Mouse (Mus musculus): ENCODE results near the gene Gm21885.

The Gm21885 gene

DNA sequence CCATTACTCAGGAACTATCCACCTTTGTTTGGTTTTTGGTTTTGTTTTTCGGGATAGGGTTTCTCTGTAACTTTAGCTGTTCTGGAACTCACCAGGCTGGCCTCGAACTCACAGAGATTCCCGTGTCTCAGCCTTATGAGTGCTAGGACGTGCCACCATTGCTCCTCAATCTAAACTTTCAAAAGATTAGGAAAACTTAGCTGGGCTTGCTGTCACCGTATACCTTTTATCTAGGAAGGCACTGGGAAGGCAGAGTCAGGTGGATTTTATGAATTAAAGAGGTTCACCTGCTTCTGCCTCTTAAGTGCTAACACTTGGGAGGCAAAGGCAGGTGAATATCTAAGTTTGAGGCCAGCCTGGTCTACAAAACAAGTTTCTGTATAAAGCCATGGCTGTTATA lies 41.0 kb downstream of the Gm21885 start:
- POLR2A ChIA-PET = interaction anchor here in 3 of 4 experiments (0.6 to 14.0 kb wide), 31 partner anchors 9 to 394 kb away, joined by 3 to 303 read pairs (median 4); partner anchors contain the start of genes Tob1 (in 3 of the 3) and Epn3 (in 1 of the 3)
- CTCF ChIA-PET = interaction anchor here in 1 of 4 experiments (0.6 kb wide), 1 partner anchor 163 kb away, joined by 3 read pairs; the partner anchor contains the start of gene Spata20

GRCm38 (mm10) chr11:94323271-94323925 lies 41.7 kb downstream of the Gm21885 start:
- CTCF ChIA-PET = interaction anchor here in 1 of 4 experiments (0.5 kb wide), 1 partner anchor 171 kb away, joined by 8 read pairs; no protein-coding TSS in a partner anchor
- POLR2A ChIA-PET = interaction anchor here in 3 of 4 experiments (0.6 to 14.0 kb wide), 14 partner anchors 10 to 435 kb away, joined by 3 to 303 read pairs (median 4); partner anchors contain the start of gene Tob1 (in 2 of the 3)

- ChIA-PET POLR2A (interaction anchor here in 2 of 4 experiments (0.6 to 6.2 kb wide), 5 partner anchors 8 to 114 kb away, joined by 3 to 51 read pairs (median 6); partner anchors contain the start of gene Tob1 (in 1 of the 2)), CTCF (interaction anchor here in 2 of 4 experiments (0.5 to 1.1 kb wide), 3 partner anchors 19 to 303 kb away, joined by 3 to 4 read pairs (median 3); no protein-coding TSS in a partner anchor)
Observed at GRCm38 (mm10) chr11:94324618-94325017, 42.9 kb downstream of the Gm21885 start.

- POLR2A ChIA-PET = interaction anchor here (0.6 to 5.0 kb wide), 44 partner anchors 10 to 359 kb away, joined by 3 to 91 read pairs (median 4); partner anchors contain the start of genes Tob1 (in 3 of the 4), Cacna1g (in 1 of the 4), Chad (in 1 of the 4) and Gm20390 (in 1 of the 4)
Observed at GRCm38 (mm10) chr11:94326961-94327411, 45.3 kb downstream of the Gm21885 start.

DNA sequence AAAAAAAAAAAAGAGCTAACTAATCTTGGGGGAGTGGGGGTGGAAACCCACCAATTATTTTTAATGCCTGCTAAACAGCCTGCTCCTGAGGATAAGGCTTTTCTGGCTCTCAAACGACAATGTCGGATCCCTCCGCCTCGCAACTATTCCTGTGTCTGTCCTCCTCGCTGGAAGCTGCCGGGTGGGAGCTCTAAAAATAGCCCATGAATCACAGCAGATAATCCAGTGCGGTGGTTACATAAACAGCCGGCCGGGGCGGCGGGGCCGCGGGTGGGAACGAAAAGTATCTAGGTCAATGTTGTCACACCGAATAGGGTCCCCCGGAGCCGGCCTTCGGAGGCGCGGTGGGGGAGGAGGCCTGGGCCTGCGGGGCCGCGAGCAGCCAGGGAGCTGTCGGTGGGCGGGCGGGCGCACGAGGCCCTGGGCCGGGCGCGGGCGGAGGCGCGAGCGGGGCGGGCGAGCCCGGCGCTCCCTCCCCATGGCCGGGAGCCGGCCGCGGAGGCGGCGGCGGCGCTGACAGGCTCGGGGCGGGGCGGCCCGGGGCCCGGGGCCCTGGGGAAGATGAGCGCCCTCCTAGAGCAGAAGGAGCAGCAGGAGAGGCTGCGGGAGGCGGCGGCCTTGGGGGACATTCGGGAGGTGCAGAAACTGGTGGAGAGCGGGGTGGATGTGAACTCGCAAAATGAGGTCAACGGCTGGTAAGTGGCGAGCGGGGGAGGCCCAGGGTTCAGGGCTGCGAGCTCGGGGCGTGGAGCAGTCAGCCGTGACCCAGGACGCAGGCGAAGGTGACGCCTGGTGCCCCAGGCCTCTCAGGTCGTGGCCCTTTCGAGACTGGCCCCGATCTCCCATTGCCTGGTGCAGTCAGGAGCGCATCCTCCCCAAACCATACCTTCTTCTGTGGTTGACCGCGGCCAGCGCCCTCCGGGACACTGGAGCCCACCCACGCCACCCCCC lies 46.3 kb downstream of the Gm21885 start, which contains the start of gene Ankrd40:
Gene Ankrd40, plus strand, starts transcription at position 309 of the 951 bp plus-strand sequence.
- ChIA-PET POLR2A (interaction anchor here (0.5 to 5.0 kb wide), 76 partner anchors 9 to 876 kb away, joined by 3 to 91 read pairs (median 4); partner anchors contain the start of genes Tob1 (in 3 of the 4), Cacna1g (in 1 of the 4), Chad (in 1 of the 4) and Gm20390 (in 1 of the 4)), CTCF (interaction anchor here (0.5 to 1.9 kb wide), 15 partner anchors 9 to 402 kb away, joined by 3 to 9 read pairs (median 4); partner anchors contain the start of gene Spata20 (in 1 of the 4))

More at GRCm38 (mm10) chr11:94326961-94327411, 45.3 kb downstream of the Gm21885 start:
- CTCF ChIA-PET = interaction anchor here (0.6 to 1.9 kb wide), 7 partner anchors 8 to 357 kb away, joined by 3 to 7 read pairs (median 4); partner anchors contain the start of gene Spata20 (in 1 of the 4)

DNA sequence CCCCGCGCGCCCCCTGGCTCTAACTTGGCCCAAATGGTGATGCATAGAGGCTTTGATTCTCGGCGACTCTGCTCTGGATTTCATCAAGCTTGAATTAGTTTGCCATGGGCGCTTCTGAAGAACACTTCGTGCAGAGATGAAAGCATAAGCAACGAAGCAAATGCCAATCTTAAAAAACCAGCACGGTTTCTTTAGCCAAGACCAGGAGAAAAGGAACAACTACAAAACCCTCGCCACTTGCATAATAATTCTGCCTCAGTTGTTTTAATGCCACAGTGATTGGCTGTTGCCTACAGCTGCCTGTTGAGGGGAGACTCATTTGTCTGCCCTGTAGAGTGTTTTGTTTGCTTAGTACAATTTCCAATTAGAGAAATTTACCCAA lies 47.0 kb downstream of the Gm21885 start:
- POLR2A ChIA-PET = interaction anchor here in 3 of 4 experiments (0.6 to 5.0 kb wide), 26 partner anchors 11 to 775 kb away, joined by 3 to 91 read pairs (median 4); partner anchors contain the start of genes Spata20 (in 2 of the 3), Cacna1g (in 1 of the 3), Gm20390 (in 1 of the 3) and Lrrc59 (in 1 of the 3)
- CTCF ChIA-PET = interaction anchor here in 3 of 4 experiments (0.5 to 1.9 kb wide), 8 partner anchors 11 to 220 kb away, joined by 3 to 6 read pairs (median 4); no protein-coding TSS in a partner anchor

DNA sequence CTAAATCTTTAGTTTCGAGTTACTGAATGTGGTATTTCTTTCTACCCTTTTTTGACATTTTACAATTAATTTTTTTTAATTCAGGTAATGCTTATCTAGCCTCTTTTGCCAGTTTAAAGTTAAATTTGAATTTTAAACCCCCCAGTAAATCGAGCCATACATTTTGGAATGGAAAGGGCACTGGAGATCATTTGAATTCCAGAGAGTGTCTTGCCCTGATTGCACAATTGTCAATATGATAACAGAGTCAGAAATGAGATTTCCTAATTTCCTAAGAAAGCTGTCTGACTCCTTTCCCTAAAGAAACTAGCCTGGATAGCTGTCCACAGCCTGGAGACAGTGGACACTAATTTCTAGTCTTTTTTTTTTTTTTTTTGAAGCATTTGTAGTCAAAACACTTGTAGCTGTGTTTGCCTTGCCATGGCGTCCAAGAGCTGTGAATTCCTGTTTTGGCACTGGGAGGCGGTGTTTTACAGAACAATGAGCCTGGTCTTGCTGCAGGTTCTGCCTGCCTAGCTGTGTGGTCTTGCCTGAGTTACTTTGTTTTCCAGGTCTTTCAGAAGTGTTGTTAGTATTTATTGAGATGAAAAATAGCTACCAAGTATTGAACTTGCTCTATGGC lies 47.7 kb downstream of the Gm21885 start:
- ChIA-PET POLR2A (interaction anchor here in 3 of 4 experiments (0.6 to 5.0 kb wide), 21 partner anchors 8 to 361 kb away, joined by 3 to 91 read pairs (median 4); partner anchors contain the start of genes Spata20 (in 2 of the 3), Tob1 (in 2 of the 3), Gm20390 (in 1 of the 3) and Luc7l3 (in 1 of the 3)), CTCF (interaction anchor here (0.6 to 1.7 kb wide), 24 partner anchors 9 to 1139 kb away, joined by 3 to 12 read pairs (median 4); partner anchors contain the start of gene Spata20 (in 2 of the 4))

DNA sequence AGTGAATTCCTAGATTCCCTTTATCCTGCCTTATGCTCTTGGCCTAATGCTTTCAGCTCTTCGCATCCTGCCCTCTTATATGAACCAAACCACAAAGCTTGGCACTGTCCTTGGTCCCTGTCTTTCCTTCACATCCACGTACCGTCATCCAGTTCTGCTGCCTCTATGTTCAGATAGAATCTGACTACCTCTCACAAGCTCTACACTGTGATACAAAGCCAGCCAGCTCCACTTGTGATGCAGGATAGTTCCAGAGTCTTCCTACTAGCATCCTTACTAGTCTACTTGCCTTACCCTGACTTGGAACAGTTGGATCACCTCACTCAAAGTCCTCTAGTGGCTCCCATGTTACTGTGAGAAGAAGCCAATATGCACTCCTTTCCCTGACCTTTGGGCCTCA lies 48.5 kb downstream of the Gm21885 start:
- ChIA-PET POLR2A (interaction anchor here in 2 of 4 experiments (0.8 to 5.0 kb wide), 14 partner anchors 8 to 240 kb away, joined by 3 to 91 read pairs (median 4); partner anchors contain the start of genes Luc7l3 (in 2 of the 2), Spata20 (in 1 of the 2) and Tob1 (in 1 of the 2)), CTCF (interaction anchor here in 3 of 4 experiments (0.6 to 1.7 kb wide), 8 partner anchors 9 to 197 kb away, joined by 3 to 12 read pairs (median 4); partner anchors contain the start of gene Spata20 (in 2 of the 3))

- CTCF ChIA-PET = interaction anchor here in 1 of 4 experiments (1.1 kb wide), 1 partner anchor 25 kb away, joined by 3 read pairs; no protein-coding TSS in a partner anchor
- POLR2A ChIA-PET = interaction anchor here in 2 of 4 experiments (0.9 to 1.8 kb wide), 2 partner anchors 19 kb away, joined by 3 to 5 read pairs; no protein-coding TSS in a partner anchor
Observed at GRCm38 (mm10) chr11:94332726-94333125, 51.1 kb downstream of the Gm21885 start.

DNA sequence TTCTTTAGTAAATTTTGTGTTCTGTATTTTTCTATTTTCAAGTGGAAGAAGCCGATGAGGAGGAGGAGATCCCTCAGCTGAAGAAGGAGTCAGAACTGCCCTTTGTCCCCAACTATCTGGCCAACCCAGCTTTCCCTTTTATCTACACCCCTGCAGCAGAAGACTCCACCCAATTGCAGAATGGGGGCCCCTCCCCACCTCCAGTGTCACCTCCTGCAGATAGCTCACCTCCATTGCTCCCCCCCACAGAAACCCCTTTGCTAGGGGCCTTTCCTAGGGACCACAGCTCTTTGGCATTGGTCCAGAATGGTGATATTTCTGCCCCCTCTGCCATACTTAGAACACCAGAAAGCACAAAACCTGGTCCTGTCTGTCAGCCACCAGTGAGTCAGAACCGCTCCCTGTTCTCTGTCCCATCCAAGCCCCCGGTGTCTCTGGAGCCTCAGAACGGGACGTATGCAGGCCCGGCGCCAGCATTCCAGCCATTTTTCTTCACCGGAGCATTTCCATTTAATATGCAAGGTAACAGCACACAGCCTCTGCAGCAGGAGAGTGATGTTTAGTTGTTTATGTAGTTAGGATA lies 52.8 kb downstream of the Gm21885 start:
- CTCF ChIA-PET = interaction anchor here in 1 of 4 experiments (0.5 kb wide), 1 partner anchor 240 kb away, joined by 3 read pairs; no protein-coding TSS in a partner anchor
- POLR2A ChIA-PET = interaction anchor here in 2 of 4 experiments (0.6 to 1.8 kb wide), 7 partner anchors 10 to 124 kb away, joined by 3 to 6 read pairs (median 4); partner anchors contain the start of genes Luc7l3 (in 1 of the 2) and Tob1 (in 1 of the 2)
